Mouse (Mus musculus) kidney, adult 10 weeks (tissue): Measurements from ENCODE around the gene Cib4. TPM values are rescaled to one million over a fixed set of nuclear protein-coding genes. Genes with fewer than 3 reads are reported as not detected.

Experiments used
- polyA plus RNA-seq: library from polyadenylated mRNA; stranded (reverse); fragments of 350-450 nt; fragmentation: Illumina TruSeq; extraction: RNeasy Lipid Tissue Mini Kit (QIAGEN cat#74804); gene quantifications from one replicate; pipeline ENCODE4 v1.2.3, GENCODE M21; 2014; ENCODE audit warnings: low read depth, low replicate concordance

The Cib4 gene
- polyA plus RNA-seq: not detected

GRCm38 (mm10) chr5:30545698-30546097 lies at the start of gene Cib4:
TSS of gene Cib4 (minus strand) at chr5:30545836.

GRCm38 (mm10) chr5:30587681-30588300 lies 42.2 kb upstream of the Cib4 start, which contains the start of gene Kcnk3:
TSS of gene Kcnk3 (plus strand) at chr5:30588170.

GRCm38 (mm10) chr5:30465861-30466260 lies 79.8 kb downstream of the Cib4 start, which contains the start of gene 1700001C02Rik:
TSS of gene 1700001C02Rik (plus strand) at chr5:30466047.

GRCm38 (mm10) chr5:30461821-30462220 lies 83.8 kb downstream of the Cib4 start, which contains the start of gene Otof:
TSS of gene Otof (minus strand) at chr5:30461932.

Other genes with a start within 250 kb of the Cib4 start
- not detected for gene Otof, start 83.9 kb downstream of the Cib4 start, polyA plus RNA-seq
- not detected for gene 1700001C02Rik, start 79.8 kb downstream of the Cib4 start, polyA plus RNA-seq
- 0.32 TPM for gene Kcnk3, start 42.3 kb upstream of the Cib4 start, polyA plus RNA-seq
- gene Slc35f6, start 102.1 kb upstream of the Cib4 start, polyA plus RNA-seq: 6.8 TPM
- 2.0 TPM for gene Cenpa, start 120.9 kb upstream of the Cib4 start, polyA plus RNA-seq
- 0.16 TPM for gene Dpysl5, start 165.7 kb upstream of the Cib4 start, polyA plus RNA-seq